Mouse (Mus musculus) right cerebral cortex, postnatal 36 days (tissue): ENCODE measurements around the gene Ccnd1.

ENCODE experiments used
- DNase-seq, 2 experiments: peaks; one replicate each; pipeline ENCODE4 v3.0.0; 2022; ENCODE audit warnings: low spot score in 2 of 2, mixed read lengths in 1 of 2

The Ccnd1 gene

GRCm38 (mm10) chr7:144938661-144939343 lies 923 bp downstream of the Ccnd1 start:
- no peak for DNase-seq

- no peak for DNase-seq
Observed at GRCm38 (mm10) chr7:144937899-144938517, 1.7 kb downstream of the Ccnd1 start.

DNA sequence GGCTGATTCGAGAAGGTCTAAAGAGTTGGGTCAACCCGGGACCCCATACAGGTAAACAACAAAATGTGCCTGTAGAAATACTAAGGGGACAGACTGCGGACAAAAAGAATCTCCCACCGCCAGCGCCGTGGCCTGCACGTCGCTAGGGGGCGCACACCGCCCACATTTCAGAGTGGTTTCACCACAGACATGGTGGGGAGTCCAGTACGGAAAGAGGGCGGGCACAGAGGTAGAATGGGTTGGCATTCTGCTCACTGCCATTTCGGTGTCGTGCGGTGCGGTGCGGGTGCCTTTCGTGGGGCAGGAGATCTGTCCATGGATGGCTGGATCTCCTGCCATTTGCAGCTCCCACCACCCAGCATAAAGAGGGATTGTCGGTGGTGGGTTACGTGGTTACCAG lies 2.2 kb downstream of the Ccnd1 start:
- DNase-seq = peak; percentile 78 to 83

GRCm38 (mm10) chr7:144936311-144936880 lies 3.3 kb downstream of the Ccnd1 start:
- no peak for DNase-seq

DNA sequence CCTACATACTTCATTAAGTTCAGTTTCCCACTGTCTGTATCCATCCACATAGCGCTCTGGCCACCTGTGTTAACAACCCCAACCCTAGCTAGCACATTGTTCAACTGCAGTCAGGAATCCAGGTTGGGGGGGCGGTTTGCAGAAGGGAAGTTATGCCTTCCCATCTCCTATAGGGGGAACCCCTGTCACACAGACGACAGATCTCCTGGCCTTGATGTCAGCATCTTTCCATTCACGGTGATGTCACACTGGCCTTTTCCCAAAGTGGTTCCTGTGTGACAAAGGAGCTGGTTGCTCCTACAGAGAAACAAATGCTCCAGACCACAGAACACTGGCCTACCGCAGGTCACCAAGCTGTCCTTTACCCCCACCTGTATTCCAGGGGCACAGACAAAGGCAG lies 4.2 kb downstream of the Ccnd1 start:
- no peak for DNase-seq

DNA sequence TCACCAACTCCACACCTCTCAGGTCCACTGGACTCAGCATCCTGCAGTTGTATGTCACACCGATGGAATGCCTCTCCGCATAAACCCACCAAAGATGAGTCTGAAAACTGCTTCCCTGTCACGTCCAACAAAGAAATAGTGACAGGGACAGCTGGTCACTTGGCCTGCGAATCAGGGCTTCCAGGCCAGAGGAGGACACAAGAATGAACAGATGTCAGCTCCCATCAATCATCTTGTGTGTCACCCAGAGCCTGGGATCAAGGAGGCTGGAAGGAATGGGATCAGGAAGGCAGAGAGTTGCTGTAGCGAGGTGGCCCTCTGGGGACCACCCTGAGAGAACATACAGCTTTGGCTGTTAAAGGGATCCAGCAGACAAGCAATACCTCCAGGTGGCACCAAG lies 4.8 kb downstream of the Ccnd1 start:
- DNase-seq = no peak

DNA sequence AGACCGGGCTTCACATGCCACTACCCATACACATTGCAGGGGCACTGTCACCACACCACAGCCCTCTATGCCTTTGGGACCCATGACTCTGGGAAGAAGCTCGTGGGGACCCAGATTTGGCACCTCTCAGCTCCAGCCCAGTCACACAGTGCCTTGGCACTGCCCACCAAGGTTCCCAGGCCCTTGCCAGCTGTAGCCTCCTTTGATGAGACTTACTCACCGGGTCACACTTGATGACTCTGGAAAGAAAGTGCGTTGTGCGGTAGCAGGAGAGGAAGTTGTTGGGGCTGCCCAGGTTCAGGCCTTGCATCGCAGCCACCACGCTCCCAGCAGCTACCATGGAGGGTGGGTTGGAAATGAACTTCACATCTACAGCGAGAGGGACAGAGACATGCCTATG lies 5.9 kb downstream of the Ccnd1 start:
- DNase-seq = no peak

DNA sequence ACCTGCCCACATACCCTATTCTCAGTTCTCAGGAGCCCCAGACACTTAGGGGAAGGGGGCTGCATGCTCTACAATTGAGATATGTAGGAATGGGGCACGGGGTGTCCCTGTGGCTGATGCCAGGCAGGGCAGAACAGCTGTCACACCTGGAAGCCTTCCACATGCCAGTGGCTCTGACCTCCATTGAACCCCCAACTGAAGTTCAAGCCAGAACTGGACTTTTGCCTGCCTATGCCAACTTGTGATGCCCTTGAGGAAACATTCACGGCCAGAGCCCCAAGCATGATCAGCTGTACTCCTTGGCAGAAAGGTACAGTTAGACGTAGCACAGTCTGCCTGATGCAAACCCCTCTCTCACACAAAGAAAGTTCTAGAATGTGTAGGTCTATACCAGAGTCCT lies 6.4 kb downstream of the Ccnd1 start:
- DNase-seq = no peak

- no peak for DNase-seq
Observed at GRCm38 (mm10) chr7:144932389-144932937, 7.3 kb downstream of the Ccnd1 start.

DNA sequence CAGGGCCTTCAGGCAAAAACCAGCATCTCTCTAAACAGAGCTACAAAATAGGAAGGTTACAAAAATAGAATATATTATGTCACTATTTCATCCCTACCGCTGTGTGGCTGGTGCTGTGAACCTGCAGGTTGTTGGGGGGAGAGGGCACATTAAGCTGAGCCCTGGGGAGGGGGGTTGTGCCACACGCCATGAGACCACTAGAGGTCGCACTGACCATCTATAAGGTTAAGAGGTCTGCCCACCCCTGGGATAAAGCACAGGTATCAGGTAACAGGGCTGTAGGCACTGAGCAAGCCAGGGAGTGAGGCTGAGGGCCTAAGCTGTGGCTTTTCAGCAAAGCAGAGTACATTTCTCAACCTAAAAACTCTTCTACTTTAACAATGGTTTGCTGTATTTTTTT lies 7.9 kb downstream of the Ccnd1 start:
- no peak for DNase-seq

DNA sequence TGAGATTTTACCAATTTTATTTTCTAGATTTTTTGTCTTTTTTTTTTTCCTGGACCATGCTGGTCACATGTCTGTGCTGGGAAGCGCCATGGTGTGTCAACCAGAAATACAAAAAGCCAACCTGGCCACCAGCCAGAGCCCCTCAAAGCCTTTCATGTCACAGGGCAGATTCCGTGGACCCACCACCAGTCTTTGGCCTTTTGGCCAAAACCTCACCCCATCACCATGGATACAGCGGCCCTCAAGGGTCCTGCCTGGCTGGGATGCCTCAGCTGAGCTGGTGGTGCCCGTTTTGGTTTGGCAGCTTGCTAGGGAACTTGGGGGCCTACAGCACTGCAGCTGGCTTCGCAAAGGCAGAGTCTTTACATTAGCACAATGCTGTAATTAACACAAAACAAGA lies 9.8 kb downstream of the Ccnd1 start:
- no peak for DNase-seq

- DNase-seq = no peak
Observed at GRCm38 (mm10) chr7:144929506-144929905, 10.2 kb downstream of the Ccnd1 start.

DNA sequence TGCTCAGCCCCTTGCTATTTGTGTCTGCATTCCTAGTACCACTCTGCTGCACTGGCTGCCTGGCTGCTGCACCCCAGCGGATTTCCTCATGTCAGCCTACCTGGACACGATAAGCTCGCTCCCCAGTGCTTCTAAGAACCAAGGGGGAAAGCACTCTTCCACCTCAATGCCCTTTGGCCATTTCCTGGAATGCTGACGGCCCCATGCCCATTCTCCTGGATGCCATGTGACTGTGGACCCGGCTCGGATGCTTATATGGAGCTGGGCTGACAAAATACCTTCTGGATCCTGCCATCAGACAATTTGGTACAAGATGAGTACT lies 10.9 kb downstream of the Ccnd1 start:
- no peak for DNase-seq

DNA sequence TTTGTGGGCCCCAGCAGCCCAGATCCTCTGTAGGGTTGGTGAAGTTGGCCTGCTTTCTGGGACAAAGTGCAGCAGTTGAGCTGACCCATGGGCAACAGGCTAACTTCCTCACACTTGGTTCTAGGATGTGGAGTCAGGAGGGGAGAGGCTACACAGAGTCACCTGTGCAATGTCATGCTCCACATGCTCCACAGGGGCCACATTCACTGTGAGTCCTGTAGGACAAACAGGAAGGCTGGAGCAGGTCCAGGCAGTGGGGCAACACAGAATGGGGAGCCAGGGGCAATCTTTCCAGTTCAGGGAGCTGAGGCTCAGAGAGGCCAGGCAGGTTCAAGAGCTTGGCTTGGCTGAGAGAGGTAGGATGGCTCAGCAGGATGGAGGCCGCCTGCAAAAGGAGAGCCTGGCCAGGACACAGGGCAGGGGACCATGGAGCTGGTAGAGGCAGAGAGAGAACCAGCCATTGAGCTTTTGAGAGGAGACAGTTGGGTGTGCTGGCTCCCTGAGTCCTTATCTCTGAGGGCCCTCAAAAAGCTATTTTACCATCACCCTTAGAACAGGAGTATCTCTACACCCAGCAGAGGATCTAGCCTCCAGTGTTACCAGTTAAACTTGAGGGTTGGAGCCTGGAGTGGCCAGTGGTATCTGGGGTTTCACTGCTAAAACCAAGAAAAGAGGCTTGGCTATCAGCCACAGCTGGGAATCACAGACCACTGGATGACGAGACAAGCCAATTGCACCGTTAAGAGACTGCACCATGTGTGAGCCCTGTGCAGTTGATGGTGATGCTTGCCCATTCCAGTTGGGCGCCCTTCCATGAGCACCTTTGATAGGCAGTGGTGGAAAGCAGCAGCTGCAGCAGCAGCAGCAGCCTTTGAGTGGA lies 11.5 kb downstream of the Ccnd1 start:
- DNase-seq = no peak

- no peak for DNase-seq
Observed at GRCm38 (mm10) chr7:144927591-144927990, 12.1 kb downstream of the Ccnd1 start.

DNA sequence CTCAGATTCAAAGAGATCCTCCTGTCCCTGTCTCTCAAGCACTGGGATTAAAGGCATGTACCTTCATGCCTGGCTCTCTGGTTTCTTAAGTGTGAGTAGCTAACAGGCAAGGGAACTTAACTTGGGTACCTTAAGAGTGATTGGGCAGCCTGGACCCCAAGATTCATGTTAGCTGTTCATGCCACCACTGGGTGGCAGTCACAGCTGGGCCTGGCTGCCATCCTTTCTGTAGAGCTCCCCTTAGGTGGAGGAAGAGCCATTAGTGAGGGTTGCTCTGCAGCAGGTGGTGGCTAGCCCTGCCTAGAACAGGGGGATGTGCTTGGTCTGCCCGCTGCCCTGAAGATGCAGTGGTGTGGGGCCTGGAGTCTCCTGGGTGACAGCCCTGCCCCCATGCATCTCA lies 20.9 kb downstream of the Ccnd1 start:
- no peak for DNase-seq

GRCm38 (mm10) chr7:144914948-144915750 lies 24.6 kb downstream of the Ccnd1 start, which contains the start of gene LTO1:
Gene LTO1 (plus strand): TSS chr7:144915100.
- peak; percentile 86 to 87 for DNase-seq

GRCm38 (mm10) chr7:144914296-144914947 lies 25.3 kb downstream of the Ccnd1 start:
- DNase-seq = peak; percentile 73 to 83

- no peak for DNase-seq
Observed at GRCm38 (mm10) chr7:144912897-144913296, 26.8 kb downstream of the Ccnd1 start.

- DNase-seq = no peak
Observed at GRCm38 (mm10) chr7:144911121-144911520, 28.6 kb downstream of the Ccnd1 start.

- DNase-seq = peak in 1 of 2 experiments; percentile 52
Observed at GRCm38 (mm10) chr7:144908705-144909104, 31.0 kb downstream of the Ccnd1 start.
